Mouse (Mus musculus): ENCODE data around the gene Grin3b.

Grin3b gene

DNA sequence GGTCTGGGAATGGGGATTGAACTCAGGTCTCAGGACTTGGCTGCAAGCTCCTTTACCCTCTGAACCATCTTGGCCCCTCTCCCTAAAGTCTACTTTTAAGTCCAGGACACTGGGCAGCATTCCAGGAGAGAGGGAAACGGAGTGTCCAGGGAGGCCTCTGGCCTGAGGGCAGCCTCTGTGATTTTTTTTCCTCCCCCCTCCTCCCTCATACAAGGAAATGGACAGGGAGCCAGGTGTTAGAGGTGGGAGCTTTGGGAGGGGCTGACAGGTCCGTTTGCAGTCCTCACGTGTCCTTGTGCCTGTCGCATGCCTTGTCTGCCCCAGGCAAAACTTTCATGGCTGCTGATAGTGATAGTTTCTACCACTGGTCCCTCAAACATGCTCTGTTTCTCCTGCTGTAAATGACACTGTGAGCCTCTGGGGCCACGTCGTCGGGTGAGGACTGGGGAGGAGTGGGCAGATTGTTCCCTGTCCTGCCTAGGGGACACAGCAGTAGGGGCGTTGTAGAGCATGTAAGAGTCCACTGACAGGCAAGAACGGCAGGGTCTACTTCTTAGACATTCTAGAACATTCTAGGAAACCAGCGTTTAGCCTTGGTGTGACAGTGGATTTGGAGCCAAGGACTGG lies 34.1 kb upstream of the Grin3b start:
- DNase-seq: peak in 1 of 2 experiments; percentile 46

DNA sequence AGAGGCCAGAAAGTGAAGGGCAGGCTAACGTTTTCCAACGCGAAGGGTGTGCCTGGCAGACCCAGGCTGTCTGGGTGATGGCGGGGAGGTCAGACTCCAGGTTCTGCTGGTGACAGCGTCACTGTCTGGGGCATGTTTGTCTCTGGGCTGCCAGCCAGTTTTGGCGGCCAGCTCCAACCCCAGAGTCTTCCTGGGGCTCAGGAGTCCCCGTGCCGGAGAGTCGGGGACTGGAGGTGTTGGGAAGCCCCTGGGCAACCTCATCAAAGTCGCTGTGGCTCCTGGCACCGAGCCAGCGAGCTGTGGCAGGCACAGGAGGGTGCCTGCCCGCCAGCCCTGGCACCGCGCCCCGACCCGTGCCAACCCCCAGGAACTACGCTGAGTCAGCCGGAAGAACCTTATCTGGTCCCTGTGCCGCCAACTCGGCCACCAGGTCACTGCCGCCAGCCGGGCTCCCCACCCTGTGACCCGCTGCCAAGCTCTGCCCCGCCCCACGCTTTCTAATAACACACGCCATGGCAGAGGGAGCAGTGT lies 33.5 kb upstream of the Grin3b start:
- peak; percentile 90 to 94 for DNase-seq

DNA sequence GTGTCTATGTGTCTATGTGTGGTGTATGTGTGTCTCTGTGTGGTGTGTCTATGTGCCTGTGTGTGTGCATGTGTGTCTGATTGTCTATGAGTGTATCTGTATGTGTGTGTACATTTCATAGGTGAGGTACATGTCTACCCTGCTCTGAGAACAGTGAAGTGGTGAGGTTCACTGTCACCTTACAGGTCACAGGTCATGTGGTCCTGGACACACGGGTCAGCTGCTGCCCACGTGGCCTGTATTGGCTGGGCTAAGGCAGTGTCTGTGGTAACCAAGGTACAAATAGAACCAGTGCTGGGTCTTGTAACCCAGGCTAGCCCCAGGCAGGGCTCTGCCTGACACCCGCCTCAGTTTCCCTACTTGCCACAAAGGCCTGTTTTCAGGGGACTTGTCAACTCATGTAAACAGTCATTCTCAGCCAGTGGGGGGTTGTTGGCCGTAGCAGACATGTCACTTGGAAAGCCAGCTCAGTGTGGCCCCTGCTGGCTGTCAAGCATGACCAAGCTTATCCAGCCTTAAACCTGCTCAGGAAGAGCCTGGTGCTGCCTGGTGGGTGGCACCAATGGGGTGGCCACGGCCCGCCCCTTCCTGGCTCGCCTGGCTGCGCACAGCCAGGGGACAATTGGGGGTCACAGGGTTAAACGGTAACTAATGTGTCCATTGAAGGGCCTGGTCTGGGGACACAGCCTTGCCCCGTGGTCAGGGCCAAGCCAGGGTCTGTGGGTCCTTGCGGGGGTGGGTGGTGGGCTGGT lies 32.6 kb upstream of the Grin3b start:
- no peak for DNase-seq

DNA sequence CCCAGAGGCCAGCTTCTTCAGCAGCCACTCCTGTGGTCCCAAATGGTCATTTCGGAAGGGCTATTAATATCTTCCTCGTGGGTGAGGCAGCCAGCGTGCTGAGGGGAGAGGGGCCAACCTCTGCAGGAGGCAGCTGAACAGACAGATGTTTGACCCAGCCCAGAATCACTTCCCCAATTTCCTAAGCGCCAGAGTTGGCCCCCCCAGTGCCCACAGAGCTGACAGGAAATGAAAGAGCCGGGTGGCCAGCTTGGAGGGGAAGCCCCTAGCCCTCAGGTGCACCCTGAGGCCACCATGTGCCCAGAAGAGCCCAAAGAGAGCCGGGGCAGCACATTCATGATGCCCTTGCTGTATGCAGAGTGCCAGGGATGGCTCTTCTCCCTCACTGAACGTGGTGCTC lies 29.8 kb upstream of the Grin3b start:
- DNase-seq: peak; percentile 66 to 77

DNA sequence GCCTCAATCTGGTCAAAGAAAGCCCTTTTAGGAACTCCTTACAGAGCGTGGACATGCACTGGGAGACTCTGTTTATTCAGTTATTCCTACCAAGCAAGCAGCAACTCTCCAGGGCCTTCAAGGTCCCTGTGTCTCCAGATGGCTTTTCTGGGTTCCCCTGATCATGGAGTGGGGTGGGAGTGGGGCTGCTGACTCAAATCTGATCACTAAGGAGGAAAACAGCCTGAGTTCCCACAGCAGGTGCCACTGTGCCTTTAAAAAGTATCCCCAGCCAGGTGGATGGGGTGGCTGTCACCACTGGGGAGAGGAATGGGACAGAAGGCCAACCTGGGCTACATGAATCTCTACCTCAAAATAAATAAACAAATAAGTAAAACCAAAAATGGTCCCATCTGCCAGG lies 27.5 kb upstream of the Grin3b start:
- DNase-seq: no peak

DNA sequence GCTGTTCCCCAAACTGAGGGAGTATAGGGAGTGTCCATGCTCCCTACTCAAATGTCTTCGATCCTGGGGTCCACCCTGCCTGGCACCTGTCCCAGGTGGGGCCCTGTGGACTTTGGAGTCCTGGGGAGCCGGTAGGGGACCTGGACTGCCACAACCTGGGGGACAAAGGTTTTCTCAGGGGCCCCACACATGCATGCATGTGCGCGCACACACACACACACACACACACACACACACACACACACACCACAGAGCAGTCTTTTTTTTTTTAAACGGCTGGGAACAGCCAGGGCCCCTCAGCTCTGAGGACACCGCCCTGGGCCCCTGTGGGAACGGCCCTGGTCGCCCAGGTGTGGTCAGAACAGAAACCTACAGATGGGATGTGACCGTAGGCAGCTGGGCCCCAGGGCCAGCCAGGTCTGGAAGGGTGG lies 27.0 kb upstream of the Grin3b start:
- DNase-seq: no peak

- DNase-seq: peak; percentile 64 to 82
These were observed 24.8 kb upstream of the Grin3b start for GRCm38 (mm10) chr10:79945507-79946234.

DNA sequence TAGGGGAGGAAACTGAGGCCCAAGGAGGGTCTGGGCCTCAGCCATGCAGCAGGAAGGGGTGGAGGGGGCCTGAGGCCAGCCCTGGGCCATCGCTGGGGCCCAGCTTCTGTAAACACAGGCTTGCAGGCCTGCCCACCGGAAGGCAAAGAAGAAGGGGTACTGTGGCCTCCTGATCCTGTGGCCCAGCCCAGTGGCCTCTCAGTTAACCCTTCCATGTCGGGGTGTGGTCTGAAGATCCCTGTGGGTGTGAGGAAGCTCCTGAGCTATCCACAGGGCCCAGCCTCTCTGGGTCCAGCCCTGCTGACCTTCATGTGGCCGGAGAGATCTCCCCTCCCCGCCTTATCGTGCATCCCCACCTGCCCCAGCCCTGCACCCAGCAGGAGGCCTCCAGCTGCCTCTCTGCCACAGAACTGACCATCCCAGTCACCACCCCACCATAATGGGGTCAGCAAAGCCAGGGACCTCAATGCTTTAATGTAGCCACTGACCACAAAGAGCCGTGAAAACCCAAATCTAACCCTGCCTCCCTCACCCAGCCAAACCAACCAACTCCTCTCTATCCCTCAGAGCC lies 23.7 kb upstream of the Grin3b start:
- peak; percentile 59 to 75 for DNase-seq

GRCm38 (mm10) chr10:79947502-79947901 lies 23.0 kb upstream of the Grin3b start:
- no peak for DNase-seq

GRCm38 (mm10) chr10:79949873-79950272 lies 20.6 kb upstream of the Grin3b start:
- no peak for DNase-seq

DNA sequence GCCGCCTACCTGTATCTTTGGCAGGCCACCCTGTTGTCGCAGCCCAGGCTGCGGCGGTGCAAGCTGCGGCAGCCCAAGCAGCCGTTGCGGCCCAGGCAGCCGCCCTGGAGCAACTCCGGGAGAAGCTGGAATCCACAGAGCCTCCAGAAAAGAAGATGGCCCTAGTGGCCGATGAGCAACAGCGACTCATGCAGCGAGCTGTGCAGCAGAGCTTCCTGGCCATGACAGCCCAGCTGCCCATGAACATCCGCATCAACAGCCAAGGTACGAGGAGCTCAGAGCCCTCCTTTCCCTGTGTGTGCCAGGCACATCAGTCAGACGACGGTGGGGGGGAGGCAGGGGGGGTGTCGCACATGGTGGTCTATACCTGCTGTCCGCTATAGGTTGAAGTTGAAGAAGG lies 19.9 kb upstream of the Grin3b start:
- DNase-seq: no peak

GRCm38 (mm10) chr10:79953946-79954345 lies 16.6 kb upstream of the Grin3b start:
- peak; percentile 61 to 71 for DNase-seq

DNA sequence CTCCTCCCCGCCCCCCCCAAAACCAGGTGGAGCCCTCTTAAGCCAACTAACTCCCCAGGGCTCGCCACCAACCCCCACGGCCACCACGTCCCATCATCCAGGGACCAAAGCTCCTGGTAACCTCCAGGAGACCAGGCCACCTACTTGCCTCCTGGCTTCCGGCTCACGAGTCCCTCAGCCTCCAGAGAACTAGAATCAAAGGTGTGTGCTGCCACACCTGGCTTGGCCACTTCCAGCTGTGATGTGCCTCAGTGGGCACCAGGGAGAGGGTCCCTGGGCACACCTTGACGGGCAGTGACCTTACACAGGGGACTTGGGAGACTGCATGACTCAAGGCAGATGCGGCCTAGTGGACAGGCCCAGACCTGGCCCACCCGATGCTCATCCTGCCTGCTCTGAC lies 14.8 kb upstream of the Grin3b start:
- no peak for DNase-seq

DNA sequence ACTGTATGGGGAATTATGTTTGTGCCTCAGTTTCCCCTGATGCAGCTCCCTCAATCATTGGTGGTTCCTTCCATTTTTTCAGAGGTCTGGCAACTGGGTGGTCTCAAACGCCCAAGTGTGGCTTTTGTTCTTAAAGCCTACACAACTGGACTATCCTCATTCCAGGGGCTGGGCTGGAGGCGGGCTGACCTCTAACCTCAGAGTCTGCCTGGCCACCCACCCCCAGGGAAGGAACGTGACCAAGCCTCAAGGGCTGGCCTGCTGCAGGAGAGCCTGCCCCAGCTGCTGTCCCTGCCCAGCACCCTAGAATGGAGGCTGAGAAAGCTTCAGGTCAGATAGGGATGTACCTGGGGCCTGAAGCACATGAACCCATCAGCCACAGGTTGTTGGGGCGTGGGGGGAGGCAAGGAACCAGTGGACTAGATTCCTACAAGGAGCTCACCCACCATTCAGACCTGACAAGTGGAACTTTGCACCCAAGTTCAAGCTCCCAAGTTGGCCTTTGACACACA lies 13.8 kb upstream of the Grin3b start:
- DNase-seq: no peak

- peak; percentile 87 to 92 for DNase-seq
These were observed 12.2 kb upstream of the Grin3b start for GRCm38 (mm10) chr10:79958140-79958816.

GRCm38 (mm10) chr10:79959412-79959811 lies 11.1 kb upstream of the Grin3b start:
- peak in 1 of 2 experiments; percentile 59 for DNase-seq

DNA sequence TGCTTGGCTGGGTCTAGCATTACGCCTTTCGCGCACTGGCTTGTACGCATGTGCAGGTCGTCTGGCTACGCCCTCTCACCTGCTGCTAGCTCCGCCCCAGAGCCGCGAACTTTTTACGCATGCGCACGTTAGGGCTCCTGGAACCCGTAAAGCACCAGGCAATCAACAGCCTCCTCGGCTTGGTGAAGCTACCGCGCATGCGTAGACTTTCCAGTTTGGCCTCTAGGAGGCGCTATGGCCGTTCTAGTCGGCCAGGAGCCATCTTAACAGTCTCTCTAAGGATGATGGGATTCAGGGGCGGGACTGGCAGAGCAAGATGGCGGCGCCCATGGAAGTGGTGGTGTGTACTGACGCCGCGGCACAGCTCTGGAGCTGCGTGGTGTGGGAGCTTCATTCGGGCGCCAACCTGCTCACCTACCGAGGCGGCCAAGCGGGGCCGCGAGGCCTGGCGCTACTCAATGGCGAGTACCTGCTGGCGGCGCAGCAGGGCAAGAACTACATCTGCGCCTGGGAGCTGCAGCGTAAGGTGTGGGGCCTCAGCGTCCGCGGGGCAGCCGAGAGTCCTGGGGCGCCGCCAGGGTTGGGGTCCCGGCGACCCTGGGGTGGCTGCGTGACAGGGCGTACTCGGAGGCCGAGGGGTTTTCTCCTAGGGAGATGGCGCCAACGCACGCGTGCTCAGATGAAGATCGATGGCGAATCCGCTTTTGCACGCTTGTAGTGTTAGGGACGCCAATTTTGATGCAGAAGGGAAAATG lies 10.5 kb upstream of the Grin3b start, which contains the start of gene Wdr18:
Gene Wdr18 (plus strand): TSS at position 306 of the 755 bp plus-strand sequence.
- peak; percentile 99 to 100 for DNase-seq

- no peak for DNase-seq
These were observed 9.7 kb upstream of the Grin3b start for GRCm38 (mm10) chr10:79960671-79961294.

DNA sequence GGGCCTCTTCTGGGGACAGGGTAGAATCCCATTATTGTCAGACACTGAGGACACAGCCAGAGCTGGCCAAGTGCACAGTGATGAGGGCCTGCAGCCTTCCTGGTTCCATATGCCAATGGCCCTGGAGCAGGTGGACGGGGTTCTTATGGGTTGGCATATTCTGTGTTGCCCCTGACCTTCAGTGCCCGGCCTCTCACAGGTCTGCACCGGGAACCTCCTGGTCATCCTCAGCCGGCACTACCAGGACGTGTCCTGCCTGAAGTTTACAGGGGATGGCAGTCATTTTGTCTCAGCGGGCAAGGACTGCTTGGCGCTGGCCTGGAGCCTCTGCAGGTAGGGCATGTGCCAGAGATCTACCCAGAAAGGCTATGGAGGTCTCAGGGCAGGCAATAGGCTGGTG lies 5.8 kb upstream of the Grin3b start:
- DNase-seq: no peak

DNA sequence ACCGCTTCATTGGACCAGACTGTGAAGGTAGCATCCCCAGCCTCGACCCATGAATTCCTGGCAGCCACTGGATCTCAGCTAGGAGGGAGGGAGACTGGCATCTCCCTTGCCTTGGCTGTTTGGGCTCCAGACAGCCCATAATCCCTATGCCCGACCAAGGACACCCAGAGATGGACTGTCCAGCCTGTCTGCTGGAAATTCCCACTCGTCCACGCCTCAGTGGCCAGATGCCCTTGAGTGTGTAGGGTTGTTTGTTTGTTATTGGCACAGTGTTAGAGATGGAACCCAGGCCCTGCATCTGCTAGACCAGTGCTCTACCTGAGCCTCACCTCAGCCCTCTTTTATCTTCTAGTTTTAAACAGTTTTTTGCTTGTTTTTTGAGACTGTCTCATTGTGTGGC lies 5.2 kb upstream of the Grin3b start:
- no peak for DNase-seq

DNA sequence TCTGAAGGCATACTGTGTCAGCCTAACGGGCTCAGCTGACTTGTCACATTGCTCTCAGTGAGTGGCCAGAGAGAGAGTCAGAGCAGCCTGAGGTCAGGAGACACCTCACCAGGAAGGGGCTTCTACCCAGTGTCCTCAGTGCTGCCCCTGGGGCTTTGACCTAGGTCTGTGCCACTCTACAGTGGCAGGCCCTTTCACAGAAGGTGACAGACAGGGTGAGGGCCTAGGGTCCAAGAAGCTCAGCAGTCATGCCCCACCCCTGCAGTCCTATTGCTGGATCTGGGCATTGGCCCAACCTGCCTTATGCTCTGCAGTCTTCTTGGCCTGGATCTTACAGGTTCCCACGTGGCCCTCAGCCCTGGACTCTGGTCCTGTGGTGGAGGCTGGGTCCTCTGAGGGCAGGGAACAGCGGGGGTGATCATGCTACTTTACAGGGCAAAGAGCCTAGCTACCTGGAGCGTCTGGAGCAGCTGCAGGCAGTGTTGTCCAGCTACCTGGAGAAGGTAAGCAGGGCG lies 3.6 kb upstream of the Grin3b start:
- no peak for DNase-seq

All from lung, postnatal 4 days (tissue).